Comparison of ENCODE assay signal across 13 mouse cellular contexts in the genomic region with DNA sequence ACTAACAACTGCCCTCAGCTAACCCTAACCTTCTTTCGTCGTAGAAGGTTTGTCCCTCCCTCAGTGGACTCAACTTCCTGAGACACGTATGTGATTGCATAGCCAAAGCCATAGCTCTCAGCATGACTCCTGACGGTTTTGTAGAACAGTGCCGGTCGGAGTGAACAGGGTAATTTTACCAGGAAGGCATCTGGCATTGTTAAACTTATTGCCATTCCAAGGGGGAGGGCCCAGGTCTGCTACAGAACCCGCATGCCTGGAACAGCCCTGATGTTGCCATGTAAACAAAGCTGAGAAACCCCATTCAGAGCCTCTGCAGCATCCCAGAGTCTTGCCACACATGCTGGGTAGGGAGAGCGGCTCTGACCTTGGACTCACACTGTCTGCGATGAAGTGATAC. TPM values are rescaled to one million over a fixed set of nuclear protein-coding genes. Genes with fewer than 3 reads are reported as not detected.
DNase-seq lines count a peak whose midpoint lies in the region.
"Had no signal": no experiment of that assay in that cellular context is flagged by ENCODE, and none has a peak within 500 bp of the region (broad histone marks: within the 10 kb centered on the region; RNA-seq: fewer than 3 reads in every experiment).

No protein-coding gene starts in this region.

- H3K27me3 ChIP-seq in hindbrain, embryonic 10.5 days (ENCODE audit: insufficient read depth, poor library complexity, severe bottlenecking): peaks cover 8% of the 10 kb centered on the region; the same call in 1 of the 2 replicates

- intact Hi-C loops in left cerebral cortex, postnatal 4 days (cut with DNase I): no loop called here

- H3K4me3 ChIP-seq in hindbrain, embryonic 10.5 days: no peak overlapping the region

- no peaks in the 10 kb centered on the region for H3K9me3 ChIP-seq in hindbrain, embryonic 10.5 days

- H3K4me1 ChIP-seq in hindbrain, embryonic 10.5 days (replicated peaks): peaks cover 29% of the 10 kb centered on the region

- 16% methylated on average over 9 of the region's 9 CpGs for WGBS in hindbrain, embryonic 10.5 days

- peak; percentile 2 for DNase-seq in left cerebral cortex, postnatal 4 days
- no peak for DNase-seq in left cerebral cortex, adult 8-10 months (ENCODE audit: low spot score in 2 of 2)
- DNase-seq in hindbrain, embryonic 10.5 days (ENCODE audit: low spot score): peak; percentile 40
- DNase-seq in mesoderm, embryonic 11.5 days (ENCODE audit: low read depth, low spot score): peak; percentile 57
- DNase-seq in retina, postnatal 1 day: peak; percentile 39
- DNase-seq in adipocyte (ENCODE audit: low spot score): no peak
- no peak for DNase-seq in thymus, postnatal 4 days
- no peak for DNase-seq in testis, postnatal 14 days (ENCODE audit: low spot score)
- DNase-seq: adrenal gland, postnatal 14 days; cerebellum, adult 9-11 months; layer of hippocampus, postnatal 36 days had no signal

- H3K27ac ChIP-seq in hindbrain, embryonic 10.5 days: no peak overlapping the region
- H3K27ac ChIP-seq: liver, embryonic 14.5 days had no signal

- H3K36me3 ChIP-seq in hindbrain, embryonic 10.5 days: no peaks in the 10 kb centered on the region

RNA-seq across cellular contexts. Expression of a gene that starts 52.2 kb away (rescaled TPM):
- 100 to 1,000 TPM; 258 to 274 TPM for total RNA-seq in left cerebral cortex, postnatal 4 days (2021)
- total RNA-seq in left cerebral cortex, adult 8-10 months (2022): 100 to 1,000 TPM in 3 of 4 experiments, 10 to 100 TPM in 1; 98.0 to 109 (median 107) TPM
- polyA plus RNA-seq in hindbrain, embryonic 10.5 days (2016; fragmentation: Nextera tagmentation; extraction: Ambion mirVana): 64.4 and 64.6 TPM in 2 replicates
- total RNA-seq: MEL had no signal

Comparison
In these comparisons a context has a peak if more than half of its experiments do, and no peak if none do; other contexts are left out.
1. DNase-seq: peak in left cerebral cortex, postnatal 4 days (single experiment), hindbrain, embryonic 10.5 days (single experiment), mesoderm, embryonic 11.5 days (single experiment) and retina, postnatal 1 day (single experiment); none in left cerebral cortex, adult 8-10 months (0 of 2), adipocyte (single experiment), thymus, postnatal 4 days (single experiment) and testis, postnatal 14 days (single experiment).